Mouse (Mus musculus) limb, embryonic 13.5 days (tissue): ENCODE measurements around the gene Olfr324. TPM values are rescaled to one million over a fixed set of nuclear protein-coding genes. Genes with fewer than 3 reads are reported as not detected.

Experiments
- ATAC-seq: fragments of 200-750 bp; cut with Nextera tagmentation; 2 replicates; pipeline ENCODE4 v1.8.0; 2017; ENCODE audit warnings: low read depth, moderate number of reproducible peaks, moderate TSS enrichment; ENCODE audit not compliant: low FRiP score
- H3K27ac ChIP-seq: fragments of 300-500 bp; sonication (generic); 2 replicates; pipeline ENCODE4 v1.5.1; 2015; ENCODE audit warnings: inconsistent platforms, mild to moderate bottlenecking, moderate library complexity
- H3K27me3 ChIP-seq: fragments of 300-500 bp; sonication (generic); 2 replicates; pipeline ENCODE4 v1.6.1; 2015; ENCODE audit warnings: mild to moderate bottlenecking, inconsistent platforms
- H3K36me3 ChIP-seq: fragments of 300-500 bp; sonication (generic); 2 replicates; pipeline ENCODE4 v1.6.1; 2015; ENCODE audit warnings: inconsistent platforms, mild to moderate bottlenecking, moderate library complexity
- H3K4me1 ChIP-seq: fragments of 300-500 bp; sonication (generic); 2 replicates; pipeline ENCODE4 v1.6.1; 2015; ENCODE audit warnings: inconsistent platforms
- H3K4me2 ChIP-seq: fragments of 300-500 bp; sonication (generic); replicated peaks from 2 replicates; pipeline ENCODE4 v1.6.1; 2015; ENCODE audit warnings: inconsistent platforms, mild to moderate bottlenecking, moderate library complexity
- H3K4me3 ChIP-seq: fragments of 300-500 bp; sonication (generic); 2 replicates; pipeline ENCODE4 v1.5.1; 2015; ENCODE audit warnings: moderate library complexity, mild to moderate bottlenecking, inconsistent platforms
- H3K9ac ChIP-seq: fragments of 300-500 bp; sonication (generic); 2 replicates; pipeline ENCODE4 v1.6.1; 2015; ENCODE audit warnings: mild to moderate bottlenecking, inconsistent platforms
- H3K9me3 ChIP-seq: fragments of 300-500 bp; sonication (generic); 2 replicates; pipeline ENCODE4 v1.6.1; 2016; ENCODE audit warnings: inconsistent platforms
- WGBS: fragments of 180-500 bp; shearing (Covaris S2); methylation state at CpG from one replicate; pipeline ENCODE4 v1.1.7; 2015; 5-methylcytosine and 5-hydroxymethylcytosine counted together
- polyA plus RNA-seq: library from polyadenylated mRNA; unstranded; fragments of >200 nt; fragmentation: Nextera tagmentation; extraction: Ambion mirVana; gene quantifications from 2 replicates; pipeline ENCODE4 v1.2.1, GENCODE M21; 2015

Gene Olfr324
- polyA plus RNA-seq, 1 experiment from 2014 or later, result not detected

DNA sequence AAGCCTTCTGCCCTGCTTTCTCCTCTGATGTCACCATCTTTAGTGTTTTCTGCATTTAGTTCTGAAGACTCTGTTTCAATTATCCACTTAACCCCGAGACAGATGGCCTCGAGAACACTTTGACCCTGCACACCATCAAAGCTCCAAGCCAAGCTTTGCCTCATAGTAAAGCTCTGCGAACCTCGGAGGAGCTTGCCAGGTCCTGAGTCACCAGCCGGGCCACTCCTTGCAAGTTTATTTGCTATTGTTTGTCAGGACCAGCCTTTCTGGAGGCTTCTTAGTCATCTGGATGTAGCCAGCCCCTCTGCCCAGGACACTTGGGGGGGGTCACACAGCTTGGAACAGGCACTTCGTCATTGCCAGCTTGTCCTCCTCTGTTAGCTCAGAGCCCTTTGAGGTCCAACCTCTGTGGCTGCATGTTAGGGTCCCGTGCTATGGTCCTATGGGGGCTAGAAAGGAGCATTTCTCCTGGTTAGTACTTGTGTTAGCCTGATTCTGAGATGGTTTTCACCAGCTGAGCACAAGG, 43.3 kb downstream of the Olfr324 start:
- Histone ChIP-seq H3K9ac (no peak overlapping the region), H3K4me3 (no peak overlapping the region), H3K4me2 (no peak overlapping the region), H3K4me1 (peaks cover 7% of the 10 kb centered on the region; the same call in 1 of the 2 replicates), H3K9me3 (no peaks in the 10 kb centered on the region), H3K27me3 (peaks cover 53% of the 10 kb centered on the region), H3K36me3 (no peaks in the 10 kb centered on the region), H3K27ac (no peak overlapping the region)
- ATAC-seq, result no peak
- 28% methylated on average over 7 of the region's 7 CpGs for WGBS

DNA sequence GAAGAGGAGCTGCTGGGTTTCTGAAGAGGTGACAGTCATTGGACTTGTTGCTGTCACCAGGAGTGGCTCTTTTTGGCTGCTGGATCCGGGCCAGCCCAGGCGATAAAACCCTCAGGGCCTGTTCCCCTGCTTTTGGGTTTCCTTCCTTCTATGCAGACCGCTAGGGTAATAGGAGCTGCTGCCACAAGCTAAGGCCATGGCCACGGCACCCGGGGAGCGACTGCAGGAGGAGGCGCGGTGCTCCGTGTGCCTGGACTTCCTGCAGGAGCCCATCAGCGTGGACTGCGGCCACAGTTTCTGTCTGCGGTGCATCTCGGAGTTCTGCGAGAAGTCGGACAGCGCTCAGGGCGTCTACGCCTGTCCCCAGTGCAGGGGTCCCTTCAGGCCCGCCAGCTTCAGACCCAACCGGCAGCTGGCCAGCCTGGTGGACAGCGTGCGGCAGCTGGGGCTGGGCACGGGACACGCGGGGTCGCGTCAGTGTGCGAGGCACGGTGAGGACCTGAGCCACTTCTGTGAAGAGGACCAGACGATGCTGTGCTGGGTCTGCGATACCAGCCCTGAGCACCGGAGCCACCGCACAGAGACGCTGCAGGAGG, 45.5 kb downstream of the Olfr324 start, which contains the start of gene Trim58:
Gene Trim58, plus strand, starts transcription at position 194 of the 596 bp plus-strand sequence.
- no peak within 1 kb of the TSS; the same call in 1 of the 2 replicates for H3K27ac ChIP-seq
- H3K9me3 ChIP-seq, result no peaks in the 10 kb centered on the region
- no peaks in the 10 kb centered on the region for H3K36me3 ChIP-seq
- H3K4me3 ChIP-seq, result peak within 1 kb of the TSS; percentile 41
- peak within 1 kb of the TSS; percentile 74 for H3K4me2 ChIP-seq
- ATAC-seq, result 0 out of 2 replicates have a peak, but pooled peaks have one; percentile 32
- peaks cover 7% of the 10 kb centered on the region; the same call in 1 of the 2 replicates for H3K4me1 ChIP-seq
- peaks cover 53% of the 10 kb centered on the region for H3K27me3 ChIP-seq
- peak within 1 kb of the TSS; percentile 61 for H3K9ac ChIP-seq
- 3% methylated on average over 34 of the region's 34 CpGs for WGBS

DNA sequence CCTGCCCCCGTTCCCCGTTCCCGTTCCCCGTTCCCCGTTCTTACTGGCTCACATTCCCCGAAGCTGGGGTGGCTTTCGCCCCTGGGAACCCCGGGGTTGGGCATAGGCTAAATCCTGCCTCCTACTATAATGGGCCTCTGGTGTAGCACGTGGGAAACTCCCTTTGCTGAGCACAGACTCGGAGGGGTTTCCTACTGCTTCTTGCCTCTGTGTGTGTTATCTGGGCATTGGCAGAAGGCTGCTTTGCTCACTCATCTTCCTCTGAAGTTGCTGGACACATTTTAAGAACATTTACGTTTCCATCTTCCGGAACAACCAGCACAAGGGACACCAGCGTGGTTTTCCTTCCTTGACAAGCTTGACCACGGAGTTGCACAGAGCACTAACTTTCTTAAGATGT, 46.1 kb downstream of the Olfr324 start:
- Histone ChIP-seq H3K27me3 (peaks cover 53% of the 10 kb centered on the region), H3K9ac (peak overlapping the region; percentile 61; the same call in 1 of the 2 replicates), H3K27ac (no peak overlapping the region), H3K4me3 (peak overlapping the region; percentile 41), H3K4me1 (peaks cover 7% of the 10 kb centered on the region; the same call in 1 of the 2 replicates), H3K9me3 (no peaks in the 10 kb centered on the region), H3K36me3 (no peaks in the 10 kb centered on the region), H3K4me2 (peak overlapping the region; percentile 74)
- no peak for ATAC-seq
- 26% methylated on average over 14 of the region's 14 CpGs for WGBS

DNA sequence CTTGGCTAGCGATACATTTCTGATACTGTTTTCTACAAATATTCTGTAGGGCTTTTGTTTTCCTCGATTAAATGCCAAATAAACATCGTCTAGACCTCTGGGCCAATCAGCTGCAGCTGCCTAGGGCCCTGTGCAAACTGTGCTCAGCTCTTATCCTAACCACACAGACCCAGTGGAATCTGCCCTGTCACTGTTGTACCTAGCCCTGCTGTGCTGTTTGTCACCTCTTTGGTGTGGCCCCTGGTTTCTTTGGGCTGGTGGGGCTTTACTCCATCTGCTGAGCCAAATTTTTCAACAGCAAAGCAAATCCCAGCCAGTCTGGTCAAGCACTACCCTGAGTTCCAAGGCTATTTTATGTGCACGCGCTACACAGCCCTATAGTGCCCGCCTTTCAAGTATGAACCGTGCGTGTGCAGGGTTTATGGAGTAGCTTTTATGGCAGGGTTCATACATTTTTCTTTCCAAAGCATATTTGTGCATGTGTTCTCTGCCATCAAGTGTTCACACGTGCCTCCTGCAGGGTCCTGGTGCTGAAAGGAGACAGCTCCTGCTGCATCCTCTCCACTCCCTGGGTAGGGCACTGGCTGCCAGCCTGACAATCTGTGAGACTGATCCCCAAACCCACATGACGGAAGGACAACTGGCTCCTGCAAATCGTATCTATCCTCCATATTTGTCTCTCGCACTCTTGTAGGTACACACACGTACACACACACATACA, 46.9 kb downstream of the Olfr324 start:
- peaks cover 7% of the 10 kb centered on the region; the same call in 1 of the 2 replicates for H3K4me1 ChIP-seq
- H3K9ac ChIP-seq, result no peak overlapping the region
- peaks cover 51% of the 10 kb centered on the region for H3K27me3 ChIP-seq
- H3K27ac ChIP-seq, result no peak overlapping the region
- H3K9me3 ChIP-seq, result no peaks in the 10 kb centered on the region
- no peak for ATAC-seq
- no peak overlapping the region for H3K4me3 ChIP-seq
- 80% methylated on average over 13 of the region's 13 CpGs for WGBS
- H3K36me3 ChIP-seq, result no peaks in the 10 kb centered on the region
- no peak overlapping the region for H3K4me2 ChIP-seq

DNA sequence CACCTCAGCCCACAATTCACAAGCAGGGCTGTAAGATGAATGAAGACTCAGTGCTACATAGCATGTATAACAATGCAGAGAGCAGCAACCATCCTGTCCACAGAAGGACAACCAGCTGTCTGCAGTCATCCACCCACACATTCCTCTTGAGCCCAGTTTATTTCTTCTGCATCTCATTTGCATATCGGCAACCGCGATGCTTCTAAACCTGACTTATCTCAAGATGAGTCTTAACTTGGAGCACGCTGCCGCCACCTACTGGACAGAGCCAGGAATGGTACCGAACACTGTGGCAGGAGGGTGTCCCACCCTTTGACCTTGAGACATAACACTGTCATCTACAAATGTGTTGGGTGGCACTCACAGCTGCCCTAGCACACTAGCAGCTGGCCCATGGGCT, 48.4 kb downstream of the Olfr324 start:
- H3K36me3 ChIP-seq, result no peaks in the 10 kb centered on the region
- no peak overlapping the region for H3K4me2 ChIP-seq
- no peaks in the 10 kb centered on the region for H3K9me3 ChIP-seq
- H3K27me3 ChIP-seq, result peaks cover 36% of the 10 kb centered on the region
- no peak overlapping the region for H3K27ac ChIP-seq
- no peak overlapping the region for H3K4me3 ChIP-seq
- ATAC-seq, result no peak
- 39% methylated on average over 6 of the region's 6 CpGs for WGBS
- no peak overlapping the region for H3K9ac ChIP-seq
- H3K4me1 ChIP-seq, result peaks cover 7% of the 10 kb centered on the region; the same call in 1 of the 2 replicates

Other genes with a start within 250 kb of the Olfr324 start
- gene Lypd8, start 216.1 kb upstream of the Olfr324 start, polyA plus RNA-seq, result 0.23 TPM in 1 of 2 replicates, not detected in the other
- gene 1810065E05Rik, start 174.0 kb upstream of the Olfr324 start, polyA plus RNA-seq, result not detected in 2 replicates
- not detected in 2 replicates for gene Gm12253, start 162.6 kb upstream of the Olfr324 start, polyA plus RNA-seq
- not detected in 2 replicates for gene Lypd9, start 142.2 kb upstream of the Olfr324 start, polyA plus RNA-seq
- gene Olfr30, start 132.8 kb upstream of the Olfr324 start, polyA plus RNA-seq, result not detected in 2 replicates
- gene Olfr332, start 102.6 kb upstream of the Olfr324 start, polyA plus RNA-seq, result not detected in 2 replicates
- not detected in 2 replicates for gene Olfr331, start 92.5 kb upstream of the Olfr324 start, polyA plus RNA-seq
- gene Olfr330, start 60.3 kb upstream of the Olfr324 start, polyA plus RNA-seq, result not detected in 2 replicates
- gene Olfr329-ps, start 48.7 kb upstream of the Olfr324 start, polyA plus RNA-seq, result not detected in 2 replicates
- gene Olfr328, start 39.5 kb upstream of the Olfr324 start, polyA plus RNA-seq, result 0.08 TPM in 1 of 2 replicates, not detected in the other
- gene Olfr224, start 24.6 kb upstream of the Olfr324 start, polyA plus RNA-seq, result not detected in 2 replicates
- not detected in 2 replicates for gene Olfr325, start 17.4 kb upstream of the Olfr324 start, polyA plus RNA-seq
- gene 2210407C18Rik, start 21.0 kb downstream of the Olfr324 start, polyA plus RNA-seq, result not detected in 2 replicates
- gene Olfr323, start 35.4 kb downstream of the Olfr324 start, polyA plus RNA-seq, result not detected in 2 replicates
- 0.09 and 0.11 TPM in 2 replicates for gene Trim58, start 45.4 kb downstream of the Olfr324 start, polyA plus RNA-seq
- not detected in 2 replicates for gene Olfr322, start 63.7 kb downstream of the Olfr324 start, polyA plus RNA-seq
- not detected in 2 replicates for gene Olfr320, start 86.0 kb downstream of the Olfr324 start, polyA plus RNA-seq
- gene Olfr319, start 104.0 kb downstream of the Olfr324 start, polyA plus RNA-seq, result not detected in 2 replicates
- not detected in 2 replicates for gene Olfr318, start 128.9 kb downstream of the Olfr324 start, polyA plus RNA-seq
- gene Olfr317, start 144.1 kb downstream of the Olfr324 start, polyA plus RNA-seq, result not detected in 2 replicates
- not detected in 2 replicates for gene Olfr316, start 157.6 kb downstream of the Olfr324 start, polyA plus RNA-seq
- gene Olfr315, start 178.1 kb downstream of the Olfr324 start, polyA plus RNA-seq, result not detected in 2 replicates
- gene Olfr314, start 187.8 kb downstream of the Olfr324 start, polyA plus RNA-seq, result not detected in 2 replicates
- not detected in 2 replicates for gene Fam183b, start 206.8 kb downstream of the Olfr324 start, polyA plus RNA-seq
- not detected in 2 replicates for gene Olfr313, start 219.9 kb downstream of the Olfr324 start, polyA plus RNA-seq
- not detected in 2 replicates for gene Olfr312, start 234.1 kb downstream of the Olfr324 start, polyA plus RNA-seq
- gene Olfr311, start 244.1 kb downstream of the Olfr324 start, polyA plus RNA-seq, result not detected in 2 replicates